Mouse (Mus musculus): ENCODE results near the gene Olfr713. TPM values are rescaled to one million over a fixed set of nuclear protein-coding genes. Genes with fewer than 3 reads are reported as not detected.

Olfr713 gene
- polyA plus RNA-seq, 1 experiment from 2014 or later, result not detected

- H3K4me2 ChIP-seq (ENCODE audit: low read length), result no peak overlapping the region
- H3K27me3 ChIP-seq (ENCODE audit: control insufficient read depth, insufficient read depth, low read length), result no peaks in the 10 kb centered on the region
- H3K36me3 ChIP-seq (ENCODE audit: control insufficient read depth, insufficient read depth, low read length), result no peaks in the 10 kb centered on the region
- no peak overlapping the region for H3K9ac ChIP-seq (ENCODE audit: low read length)
- WGBS, result 5% methylated on average over 5 of the region's 5 CpGs
- ATAC-seq (ENCODE audit: insufficient number of reproducible peaks, insufficient read depth, low FRiP score, low read depth), result no peak
- no peak overlapping the region for H3K4me3 ChIP-seq (ENCODE audit: control insufficient read depth in 1 of 2, insufficient read depth in 1 of 2, low read depth in 1 of 2, low read length in 2 of 2)
- H3K9me3 ChIP-seq (ENCODE audit: control insufficient read depth, low read length), result no peaks in the 10 kb centered on the region
- H3K27ac ChIP-seq (replicated peaks in 1 of 2; ENCODE audit: control insufficient read depth in 1 of 2, insufficient read depth in 1 of 2, low read depth in 2 of 2, low read length in 2 of 2), result no peak overlapping the region
- H3K4me1 ChIP-seq (ENCODE audit: control insufficient read depth in 2 of 2, insufficient read depth in 2 of 2, low read length in 2 of 2), result no peaks in the 10 kb centered on the region
Observed at GRCm38 (mm10) chr7:107045833-107046232, 14.9 kb downstream of the Olfr713 start.

GRCm38 (mm10) chr7:107047578-107047977 lies 16.6 kb downstream of the Olfr713 start:
- H3K9me3 ChIP-seq (ENCODE audit: control insufficient read depth, low read length), result no peaks in the 10 kb centered on the region
- no peak overlapping the region for H3K4me2 ChIP-seq (ENCODE audit: low read length)
- H3K4me1 ChIP-seq (ENCODE audit: control insufficient read depth in 2 of 2, insufficient read depth in 2 of 2, low read length in 2 of 2), result no peaks in the 10 kb centered on the region
- H3K27ac ChIP-seq (replicated peaks in 1 of 2; ENCODE audit: control insufficient read depth in 1 of 2, insufficient read depth in 1 of 2, low read depth in 2 of 2, low read length in 2 of 2), result no peak overlapping the region
- 27% methylated on average over 3 of the region's 3 CpGs for WGBS
- no peaks in the 10 kb centered on the region for H3K27me3 ChIP-seq (ENCODE audit: control insufficient read depth, insufficient read depth, low read length)
- H3K9ac ChIP-seq (ENCODE audit: low read length), result no peak overlapping the region
- no peak overlapping the region for H3K4me3 ChIP-seq (ENCODE audit: control insufficient read depth in 1 of 2, insufficient read depth in 1 of 2, low read depth in 1 of 2, low read length in 2 of 2)
- ATAC-seq (ENCODE audit: insufficient number of reproducible peaks, insufficient read depth, low FRiP score, low read depth), result no peak
- H3K36me3 ChIP-seq (ENCODE audit: control insufficient read depth, insufficient read depth, low read length), result no peaks in the 10 kb centered on the region

- H3K9ac ChIP-seq (ENCODE audit: low read length), result no peak within 1 kb of the TSS
- no peaks in the 10 kb centered on the region for H3K4me1 ChIP-seq (ENCODE audit: control insufficient read depth in 2 of 2, insufficient read depth in 2 of 2, low read length in 2 of 2)
- no peaks in the 10 kb centered on the region for H3K27me3 ChIP-seq (ENCODE audit: control insufficient read depth, insufficient read depth, low read length)
- H3K4me3 ChIP-seq (ENCODE audit: control insufficient read depth in 1 of 2, insufficient read depth in 1 of 2, low read depth in 1 of 2, low read length in 2 of 2), result no peak within 1 kb of the TSS
- no peaks in the 10 kb centered on the region for H3K36me3 ChIP-seq (ENCODE audit: control insufficient read depth, insufficient read depth, low read length)
- H3K27ac ChIP-seq (replicated peaks in 1 of 2; ENCODE audit: control insufficient read depth in 1 of 2, insufficient read depth in 1 of 2, low read depth in 2 of 2, low read length in 2 of 2), result no peak within 1 kb of the TSS
- WGBS, result 76% methylated on average over 2 of the region's 2 CpGs
- H3K9me3 ChIP-seq (ENCODE audit: control insufficient read depth, low read length), result 0 out of 2 replicates have a peak, but pooled peaks cover 10% of the 10 kb centered on the region
- no peak for ATAC-seq (ENCODE audit: insufficient number of reproducible peaks, insufficient read depth, low FRiP score, low read depth)
- no peak within 1 kb of the TSS for H3K4me2 ChIP-seq (ENCODE audit: low read length)
Observed at GRCm38 (mm10) chr7:107070681-107071080, 39.7 kb downstream of the Olfr713 start, which contains the start of gene Olfr714. Olfr714 (plus strand) TSS chr7:107070981.

Other genes with a start within 250 kb of the Olfr713 start
- not detected in 2 replicates for gene Olfr699, start 238.0 kb upstream of the Olfr713 start, polyA plus RNA-seq (2014; fragmentation: Nextera tagmentation; extraction: Ambion mirVana)
- not detected in 2 replicates for gene Olfr700, start 222.3 kb upstream of the Olfr713 start, polyA plus RNA-seq (2014; fragmentation: Nextera tagmentation; extraction: Ambion mirVana)
- gene Olfr701, start 217.0 kb upstream of the Olfr713 start, polyA plus RNA-seq (2014; fragmentation: Nextera tagmentation; extraction: Ambion mirVana), result not detected in 2 replicates
- gene Olfr702, start 197.3 kb upstream of the Olfr713 start, polyA plus RNA-seq (2014; fragmentation: Nextera tagmentation; extraction: Ambion mirVana), result not detected in 2 replicates
- not detected in 2 replicates for gene Olfr703, start 187.8 kb upstream of the Olfr713 start, polyA plus RNA-seq (2014; fragmentation: Nextera tagmentation; extraction: Ambion mirVana)
- gene Olfr704, start 168.0 kb upstream of the Olfr713 start, polyA plus RNA-seq (2014; fragmentation: Nextera tagmentation; extraction: Ambion mirVana), result not detected in 2 replicates
- gene Olfr705, start 154.3 kb upstream of the Olfr713 start, polyA plus RNA-seq (2014; fragmentation: Nextera tagmentation; extraction: Ambion mirVana), result not detected in 2 replicates
- gene Olfr706, start 143.0 kb upstream of the Olfr713 start, polyA plus RNA-seq (2014; fragmentation: Nextera tagmentation; extraction: Ambion mirVana), result not detected in 2 replicates
- gene Olfr707, start 129.9 kb upstream of the Olfr713 start, polyA plus RNA-seq (2014; fragmentation: Nextera tagmentation; extraction: Ambion mirVana), result not detected in 2 replicates
- not detected in 2 replicates for gene Olfr1532-ps1, start 123.2 kb upstream of the Olfr713 start, polyA plus RNA-seq (2014; fragmentation: Nextera tagmentation; extraction: Ambion mirVana)
- not detected in 2 replicates for gene Olfr709-ps1, start 99.0 kb upstream of the Olfr713 start, polyA plus RNA-seq (2014; fragmentation: Nextera tagmentation; extraction: Ambion mirVana)
- gene Olfr710, start 82.9 kb upstream of the Olfr713 start, polyA plus RNA-seq (2014; fragmentation: Nextera tagmentation; extraction: Ambion mirVana), result not detected in 2 replicates
- gene Olfr6, start 67.2 kb upstream of the Olfr713 start, polyA plus RNA-seq (2014; fragmentation: Nextera tagmentation; extraction: Ambion mirVana), result not detected in 2 replicates
- gene Olfr711, start 55.7 kb upstream of the Olfr713 start, polyA plus RNA-seq (2014; fragmentation: Nextera tagmentation; extraction: Ambion mirVana), result not detected in 2 replicates
- not detected in 2 replicates for gene Olfr2, start 25.1 kb upstream of the Olfr713 start, polyA plus RNA-seq (2014; fragmentation: Nextera tagmentation; extraction: Ambion mirVana)
- gene Olfr714, start 39.8 kb downstream of the Olfr713 start, polyA plus RNA-seq (2014; fragmentation: Nextera tagmentation; extraction: Ambion mirVana), result not detected in 2 replicates
- gene Olfr17, start 62.0 kb downstream of the Olfr713 start, polyA plus RNA-seq (2014; fragmentation: Nextera tagmentation; extraction: Ambion mirVana), result not detected in 2 replicates
- gene Olfr715b, start 79.2 kb downstream of the Olfr713 start, polyA plus RNA-seq (2014; fragmentation: Nextera tagmentation; extraction: Ambion mirVana), result not detected in 2 replicates
- gene Olfr715, start 99.9 kb downstream of the Olfr713 start, polyA plus RNA-seq (2014; fragmentation: Nextera tagmentation; extraction: Ambion mirVana), result not detected in 2 replicates
- gene Olfr716, start 107.2 kb downstream of the Olfr713 start, polyA plus RNA-seq (2014; fragmentation: Nextera tagmentation; extraction: Ambion mirVana), result not detected in 2 replicates
- gene Nlrp14, start 135.8 kb downstream of the Olfr713 start, polyA plus RNA-seq (2014; fragmentation: Nextera tagmentation; extraction: Ambion mirVana), result not detected in 2 replicates
- gene Rbmxl2, start 178.3 kb downstream of the Olfr713 start, polyA plus RNA-seq (2014; fragmentation: Nextera tagmentation; extraction: Ambion mirVana), result not detected in 2 replicates